23 mouse cellular contexts compared by ENCODE assay signal in genomic region chr1:188504958-188505357, GRCm38 (mm10).
"Had no signal": no experiment of that assay in that cellular context is flagged by ENCODE, and none has a peak within 500 bp of the region (broad histone marks: within the 10 kb centered on the region; RNA-seq: fewer than 3 reads in every experiment).

No protein-coding gene starts in this region.

- ATAC-seq: hindbrain, embryonic 16.5 days; intestine, embryonic 16.5 days; liver, embryonic 12.5 days had no signal

- H3K4me2 ChIP-seq: heart, embryonic 12.5 days; hindbrain, embryonic 14.5 days; kidney, embryonic 15.5 days; limb, embryonic 13.5 days; limb, embryonic 15.5 days; liver, embryonic 12.5 days had no signal

- H3K4me1 ChIP-seq: heart, embryonic 10.5 days; heart, embryonic 12.5 days; kidney, embryonic 15.5 days; limb, embryonic 13.5 days; limb, embryonic 15.5 days; liver, embryonic 12.5 days had no signal

- H3K36me3 ChIP-seq: heart, embryonic 10.5 days; heart, embryonic 12.5 days; kidney, embryonic 15.5 days; limb, embryonic 13.5 days; limb, embryonic 15.5 days; liver, embryonic 12.5 days had no signal

- H3K9ac ChIP-seq: heart, embryonic 12.5 days; hindbrain, embryonic 14.5 days; kidney, embryonic 15.5 days; limb, embryonic 13.5 days; limb, embryonic 15.5 days; liver, embryonic 12.5 days; liver, embryonic 14.5 days had no signal

- H3K4me3 ChIP-seq: heart, embryonic 10.5 days; heart, embryonic 12.5 days; kidney, embryonic 15.5 days; limb, embryonic 13.5 days; limb, embryonic 15.5 days; liver, embryonic 12.5 days had no signal

- H3K27ac ChIP-seq: heart, embryonic 10.5 days; hindbrain, embryonic 14.5 days; kidney, embryonic 15.5 days; kidney, postnatal 0 days; limb, embryonic 13.5 days; limb, embryonic 15.5 days; liver, embryonic 12.5 days; liver, embryonic 14.5 days had no signal

- H3K27me3 ChIP-seq: heart, embryonic 12.5 days; kidney, embryonic 15.5 days; limb, embryonic 13.5 days; limb, embryonic 15.5 days; liver, embryonic 12.5 days had no signal

- H3K9me3 ChIP-seq: heart, embryonic 10.5 days; heart, embryonic 12.5 days; kidney, embryonic 15.5 days; limb, embryonic 13.5 days; limb, embryonic 15.5 days; liver, embryonic 12.5 days had no signal

- DNase-seq: gastrocnemius, postnatal 14 days; gastrocnemius, postnatal 36 days; heart, adult 18-20 months; heart, postnatal 10 days; kidney, adult 11 months; kidney, adult 2 months; kidney, adult 9 months; kidney, postnatal 14 days; kidney, postnatal 36 days; layer of hippocampus, adult 9-11 months; layer of hippocampus, postnatal 36 days; left cerebral cortex, postnatal 4 days had no signal
